27 mouse cellular contexts compared by ENCODE assay signal in the genomic region with DNA sequence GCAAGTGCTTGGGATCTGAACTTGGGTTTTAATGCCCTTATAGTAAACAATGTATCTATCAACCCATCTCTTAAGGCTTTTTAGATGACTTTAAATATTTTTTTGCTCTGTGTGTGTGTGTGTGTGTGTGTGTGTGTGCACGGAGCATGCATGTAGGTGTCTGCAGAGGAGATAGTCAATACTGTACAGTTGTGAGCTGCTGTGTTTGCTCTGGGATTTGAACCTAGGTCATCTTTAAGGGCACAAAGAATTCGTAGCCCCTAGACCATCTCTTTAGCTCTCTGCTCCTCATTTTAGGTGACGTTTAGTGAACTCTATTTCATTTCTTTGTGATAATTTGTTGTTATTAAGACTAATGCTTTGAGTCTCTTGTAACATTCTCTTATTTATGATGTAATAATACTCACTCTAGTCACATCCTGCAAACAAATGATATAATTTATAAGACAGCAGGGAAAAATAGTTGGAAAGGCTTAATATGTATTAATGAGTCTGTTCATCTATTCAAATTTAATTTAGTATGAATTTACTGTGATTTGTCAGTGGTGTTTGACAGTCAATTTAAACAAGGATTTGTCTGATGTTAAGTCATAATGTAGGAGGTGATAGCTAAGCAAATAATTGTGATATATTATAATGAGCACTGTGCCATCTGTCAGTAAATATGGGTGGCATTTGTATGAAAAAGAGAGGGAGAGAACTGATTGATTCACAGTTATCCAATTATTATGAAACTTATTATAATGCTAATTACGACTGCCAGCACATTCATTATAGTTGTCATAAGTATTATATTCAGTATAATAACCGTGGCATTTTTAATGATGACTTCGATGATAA.
DNase-seq lines count a peak whose midpoint lies in the region; ATAC-seq and TF ChIP-seq lines count a peak whose summit lies in the region.
"Had no signal": no experiment of that assay in that cellular context is flagged by ENCODE, and none has a peak within 500 bp of the region (broad histone marks: within the 10 kb centered on the region; RNA-seq: fewer than 3 reads in every experiment).

No protein-coding gene starts in this region.

- no peaks in the 10 kb centered on the region for H3K27me3 ChIP-seq in midbrain, embryonic 12.5 days
- H3K27me3 ChIP-seq in midbrain, postnatal 0 days (ENCODE audit: insufficient read depth, low read length) = no peaks in the 10 kb centered on the region
- no peaks in the 10 kb centered on the region for H3K27me3 ChIP-seq in forebrain, embryonic 12.5 days
- no peaks in the 10 kb centered on the region for H3K27me3 ChIP-seq in forebrain, postnatal 0 days (ENCODE audit: insufficient read depth, low read length)
- no peaks in the 10 kb centered on the region for H3K27me3 ChIP-seq in hindbrain, postnatal 0 days (ENCODE audit: insufficient read depth, low read length)
- H3K27me3 ChIP-seq: embryonic facial prominence, embryonic 15.5 days; heart, embryonic 12.5 days; liver, embryonic 15.5 days; lung, embryonic 15.5 days; megakaryocyte, embryonic 14.5 days had no signal

- no peaks in the 10 kb centered on the region for H3K9me3 ChIP-seq in midbrain, embryonic 12.5 days
- H3K9me3 ChIP-seq in midbrain, postnatal 0 days (ENCODE audit: low read length) = no peaks in the 10 kb centered on the region
- no peaks in the 10 kb centered on the region for H3K9me3 ChIP-seq in forebrain, embryonic 12.5 days
- no peaks in the 10 kb centered on the region for H3K9me3 ChIP-seq in forebrain, postnatal 0 days (ENCODE audit: low read length)
- H3K9me3 ChIP-seq in hindbrain, postnatal 0 days (ENCODE audit: low read length) = no peaks in the 10 kb centered on the region
- H3K9me3 ChIP-seq: embryonic facial prominence, embryonic 15.5 days; heart, embryonic 12.5 days; limb, embryonic 10.5 days; liver, embryonic 15.5 days; lung, embryonic 15.5 days; megakaryocyte, embryonic 14.5 days had no signal

- H3K36me3 ChIP-seq in midbrain, embryonic 12.5 days = no peaks in the 10 kb centered on the region
- H3K36me3 ChIP-seq in midbrain, postnatal 0 days (ENCODE audit: insufficient read depth, low read length) = no peaks in the 10 kb centered on the region
- no peaks in the 10 kb centered on the region for H3K36me3 ChIP-seq in forebrain, embryonic 12.5 days (replicated peaks)
- H3K36me3 ChIP-seq in forebrain, postnatal 0 days (ENCODE audit: insufficient read depth) = no peaks in the 10 kb centered on the region
- H3K36me3 ChIP-seq in hindbrain, postnatal 0 days (ENCODE audit: insufficient read depth, low read length) = no peaks in the 10 kb centered on the region
- H3K36me3 ChIP-seq: embryonic facial prominence, embryonic 15.5 days; heart, embryonic 12.5 days; limb, embryonic 10.5 days; liver, embryonic 15.5 days; lung, embryonic 15.5 days had no signal

- no peak for DNase-seq in midbrain, postnatal 0 days (ENCODE audit: low spot score)
- DNase-seq in forebrain, postnatal 0 days = no peak
- peak; percentile 24 for DNase-seq in hindbrain, postnatal 0 days (ENCODE audit: low spot score)
- DNase-seq in c-Kit-positive CD71-positive TER-119-positive erythroid progenitor cells, embryonic 14.5 days (ENCODE audit: low spot score) = no peak
- DNase-seq in urinary bladder, adult 2 months (ENCODE audit: low spot score) = no peak
- DNase-seq: adrenal gland, postnatal 14 days; cerebellum, adult 9-11 months; gastrocnemius, postnatal 25 days; heart, adult 18-20 months; heart, postnatal 10 days; kidney, adult 9 months; kidney, postnatal 14 days; liver; lung, postnatal 36 days; right cerebral cortex, adult 18-20 months; thymus, adult 18-20 months; thymus, postnatal 4 days had no signal

- no peak overlapping the region for H3K4me3 ChIP-seq in midbrain, embryonic 12.5 days
- H3K4me3 ChIP-seq in midbrain, postnatal 0 days (ENCODE audit: low read depth, low read length) = no peak overlapping the region
- no peak overlapping the region for H3K4me3 ChIP-seq in forebrain, embryonic 12.5 days (replicated peaks)
- no peak overlapping the region for H3K4me3 ChIP-seq in forebrain, postnatal 0 days (ENCODE audit: low read depth, low read length)
- H3K4me3 ChIP-seq in hindbrain, postnatal 0 days (ENCODE audit: low read length) = no peak overlapping the region
- H3K4me3 ChIP-seq: embryonic facial prominence, embryonic 15.5 days; heart, embryonic 12.5 days; layer of hippocampus, adult 2 months; limb, embryonic 10.5 days; liver, embryonic 15.5 days; lung, embryonic 15.5 days; megakaryocyte, embryonic 14.5 days had no signal

- H3K9ac ChIP-seq in midbrain, embryonic 12.5 days (replicated peaks) = no peak overlapping the region
- no peak overlapping the region for H3K9ac ChIP-seq in midbrain, postnatal 0 days (replicated peaks; ENCODE audit: low read length, poor library complexity, severe bottlenecking)
- H3K9ac ChIP-seq in forebrain, embryonic 12.5 days = no peak overlapping the region
- no peak overlapping the region for H3K9ac ChIP-seq in forebrain, postnatal 0 days
- H3K9ac ChIP-seq in hindbrain, postnatal 0 days (replicated peaks; ENCODE audit: low read length) = no peak overlapping the region
- H3K9ac ChIP-seq: embryonic facial prominence, embryonic 15.5 days; heart, embryonic 12.5 days; liver, embryonic 15.5 days; lung, embryonic 15.5 days had no signal

- no peak for TF ChIP-seq CTCF in midbrain, postnatal 0 days (IDR thresholded peaks at IDR 0.05)
- TF ChIP-seq CTCF in forebrain, postnatal 0 days (IDR thresholded peaks at IDR 0.05; ENCODE audit: low read depth) = no peak
- no peak for TF ChIP-seq CTCF in hindbrain, postnatal 0 days (IDR thresholded peaks at IDR 0.05; ENCODE audit: low read depth)

- 74% methylated on average over 6 of the region's 6 CpGs for WGBS in midbrain, embryonic 12.5 days
- WGBS in midbrain, postnatal 0 days = 69% methylated on average over 6 of the region's 6 CpGs
- WGBS in forebrain, embryonic 12.5 days = 70% methylated on average over 6 of the region's 6 CpGs
- 50% methylated on average over 6 of the region's 6 CpGs for WGBS in forebrain, postnatal 0 days
- WGBS in hindbrain, postnatal 0 days = 50% methylated on average over 6 of the region's 6 CpGs

- H3K4me2 ChIP-seq in midbrain, embryonic 12.5 days (replicated peaks) = no peak overlapping the region
- no peak overlapping the region for H3K4me2 ChIP-seq in midbrain, postnatal 0 days (ENCODE audit: low read depth, low read length, poor library complexity, severe bottlenecking)
- H3K4me2 ChIP-seq in forebrain, embryonic 12.5 days = no peak overlapping the region
- no peak overlapping the region for H3K4me2 ChIP-seq in forebrain, postnatal 0 days (ENCODE audit: low read depth)
- H3K4me2 ChIP-seq in hindbrain, postnatal 0 days (ENCODE audit: low read depth, low read length) = no peak overlapping the region
- H3K4me2 ChIP-seq: embryonic facial prominence, embryonic 15.5 days; heart, embryonic 12.5 days; liver, embryonic 15.5 days; lung, embryonic 15.5 days had no signal

- ATAC-seq in midbrain, embryonic 12.5 days (ENCODE audit: low FRiP score, low read depth) = peak; percentile 30; the same call in 1 of the 2 replicates
- no peak for ATAC-seq in midbrain, postnatal 0 days (ENCODE audit: low FRiP score)
- peak; percentile 64; the same call in 1 of the 2 replicates for ATAC-seq in forebrain, embryonic 12.5 days (ENCODE audit: low FRiP score)
- peak; percentile 76; the same call in 1 of the 2 replicates for ATAC-seq in forebrain, postnatal 0 days
- ATAC-seq in hindbrain, postnatal 0 days = no peak
- ATAC-seq: CD4-positive, CD25-positive, alpha-beta regulatory T cell, adult 4 months had no signal

- H3K27ac ChIP-seq in midbrain, embryonic 12.5 days (replicated peaks) = no peak overlapping the region
- H3K27ac ChIP-seq in midbrain, postnatal 0 days (ENCODE audit: low read depth, low read length) = no peak overlapping the region
- H3K27ac ChIP-seq in forebrain, embryonic 12.5 days = no peak overlapping the region
- H3K27ac ChIP-seq in forebrain, postnatal 0 days (ENCODE audit: low read depth, low read length) = no peak overlapping the region
- no peak overlapping the region for H3K27ac ChIP-seq in hindbrain, postnatal 0 days
- H3K27ac ChIP-seq: embryonic facial prominence, embryonic 15.5 days; layer of hippocampus, adult 2 months; limb, embryonic 10.5 days; liver, embryonic 15.5 days; lung, embryonic 15.5 days had no signal

- H3K4me1 ChIP-seq in midbrain, embryonic 12.5 days = no peaks in the 10 kb centered on the region
- no peaks in the 10 kb centered on the region for H3K4me1 ChIP-seq in midbrain, postnatal 0 days (ENCODE audit: insufficient read depth, low read length)
- no peaks in the 10 kb centered on the region for H3K4me1 ChIP-seq in forebrain, embryonic 12.5 days
- H3K4me1 ChIP-seq in forebrain, postnatal 0 days (ENCODE audit: insufficient read depth) = no peaks in the 10 kb centered on the region
- no peaks in the 10 kb centered on the region for H3K4me1 ChIP-seq in hindbrain, postnatal 0 days (ENCODE audit: insufficient read depth, low read length)
- H3K4me1 ChIP-seq: embryonic facial prominence, embryonic 15.5 days; heart, embryonic 12.5 days; limb, embryonic 10.5 days; liver, embryonic 15.5 days; lung, embryonic 15.5 days; megakaryocyte, embryonic 14.5 days had no signal

Comparison
In these comparisons a context has a peak if more than half of its experiments do, and no peak if none do; other contexts are left out.
1. ATAC-seq: peak in midbrain, embryonic 12.5 days (single experiment), forebrain, embryonic 12.5 days (single experiment) and forebrain, postnatal 0 days (single experiment); none in midbrain, postnatal 0 days (single experiment) and hindbrain, postnatal 0 days (single experiment).